Mouse (Mus musculus) B cell, adult 2 months (primary cell): ENCODE results near the gene Ccp110.

Experiments used
- DNase-seq, 2 experiments: peaks; one replicate each; pipeline ENCODE4 v3.0.0; 2022

Ccp110 gene

DNA sequence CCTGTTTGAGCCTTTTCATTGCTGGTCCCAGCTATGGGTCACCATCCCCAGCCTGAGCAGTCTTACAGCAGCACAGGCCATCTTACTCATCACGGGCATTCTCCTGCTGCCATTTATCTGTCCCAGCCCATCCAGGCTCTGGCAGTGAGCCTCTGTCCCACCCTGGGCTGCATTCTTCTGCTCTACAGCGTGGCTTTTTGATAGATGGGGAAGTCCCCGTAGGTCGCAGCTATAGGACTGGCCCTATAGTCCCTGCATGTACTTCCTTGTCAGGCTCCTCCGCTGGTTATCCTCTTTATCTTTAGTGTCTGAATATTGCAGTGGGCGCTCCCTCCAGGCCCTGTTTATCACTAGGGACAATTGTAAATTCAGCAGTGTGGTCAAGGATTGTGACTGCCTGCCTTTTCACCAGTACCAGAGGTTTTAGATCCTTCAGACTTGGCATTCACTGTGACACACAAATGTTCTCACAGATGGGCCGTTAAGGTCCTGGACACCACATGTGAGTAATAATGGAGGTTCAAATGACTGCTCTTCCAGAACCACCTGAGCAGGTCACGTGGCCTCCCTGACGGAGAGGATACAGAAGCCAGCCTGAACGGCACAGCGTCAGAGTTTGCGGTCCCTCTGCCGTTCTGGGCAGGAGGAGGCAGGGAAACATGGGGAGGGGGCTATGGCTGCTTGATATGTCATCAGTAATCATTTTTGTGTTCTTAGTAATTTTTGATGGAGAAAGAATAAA is 16.7 kb downstream of the Ccp110 start:
- no peak for DNase-seq

DNA sequence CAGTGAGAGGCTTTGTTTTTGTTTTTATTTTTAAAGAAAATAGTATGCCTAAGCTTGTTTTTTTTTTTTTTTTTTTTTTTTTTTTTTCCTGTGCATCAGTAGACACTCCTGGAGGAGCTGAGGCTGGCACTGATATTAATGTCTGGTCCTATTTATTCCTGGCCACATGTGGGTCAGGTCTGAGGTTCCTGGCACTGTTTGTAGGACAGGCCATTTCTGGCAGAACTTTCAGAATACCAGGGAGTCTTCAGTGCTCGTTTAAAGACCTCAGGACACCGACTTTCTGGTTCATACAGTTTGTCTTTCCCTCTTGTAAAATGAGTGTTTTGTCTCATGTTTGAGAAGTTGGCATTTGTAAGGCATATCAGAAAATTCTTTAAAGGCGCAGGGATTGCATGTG is 19.4 kb downstream of the Ccp110 start:
- DNase-seq = no peak

DNA sequence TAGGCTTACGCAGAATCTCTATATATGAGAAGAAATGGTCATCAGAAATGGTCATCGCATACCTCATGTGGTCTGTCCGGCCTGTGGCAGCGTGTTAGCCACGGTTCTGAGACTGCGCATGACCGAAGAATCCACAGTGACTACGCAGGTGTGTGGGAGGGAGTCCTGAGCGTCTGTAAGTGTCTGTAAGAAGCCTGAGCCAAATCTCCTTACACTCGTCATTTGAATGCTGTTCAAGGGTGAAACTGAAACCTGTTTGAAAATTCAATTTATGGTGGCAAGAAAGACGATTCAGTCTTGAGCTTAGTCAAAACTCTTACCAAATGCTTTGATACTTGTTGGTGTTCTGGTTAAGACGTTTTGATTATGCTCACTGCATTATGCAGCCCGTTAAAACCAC is 20.9 kb downstream of the Ccp110 start:
- no peak for DNase-seq

DNA sequence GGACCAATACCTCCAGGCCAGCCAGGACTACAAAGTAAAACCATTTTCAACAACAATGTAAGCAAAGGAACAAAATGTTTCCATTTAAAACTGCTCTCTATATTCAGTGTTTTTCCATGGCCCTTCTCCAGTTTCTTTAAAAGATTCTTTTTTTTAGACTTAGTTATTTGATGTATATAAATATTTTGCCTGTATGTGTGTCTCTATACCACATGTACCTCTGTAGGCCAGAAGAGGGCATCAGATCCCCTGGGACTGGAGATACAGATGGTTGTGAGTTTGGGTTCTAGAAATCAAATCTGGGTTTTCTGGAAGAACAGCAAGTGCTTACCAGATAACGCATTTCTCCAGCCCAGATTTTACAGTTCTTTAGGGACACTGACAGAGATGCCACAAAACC is 26.4 kb downstream of the Ccp110 start:
- DNase-seq = peak; percentile 5 to 22

DNA sequence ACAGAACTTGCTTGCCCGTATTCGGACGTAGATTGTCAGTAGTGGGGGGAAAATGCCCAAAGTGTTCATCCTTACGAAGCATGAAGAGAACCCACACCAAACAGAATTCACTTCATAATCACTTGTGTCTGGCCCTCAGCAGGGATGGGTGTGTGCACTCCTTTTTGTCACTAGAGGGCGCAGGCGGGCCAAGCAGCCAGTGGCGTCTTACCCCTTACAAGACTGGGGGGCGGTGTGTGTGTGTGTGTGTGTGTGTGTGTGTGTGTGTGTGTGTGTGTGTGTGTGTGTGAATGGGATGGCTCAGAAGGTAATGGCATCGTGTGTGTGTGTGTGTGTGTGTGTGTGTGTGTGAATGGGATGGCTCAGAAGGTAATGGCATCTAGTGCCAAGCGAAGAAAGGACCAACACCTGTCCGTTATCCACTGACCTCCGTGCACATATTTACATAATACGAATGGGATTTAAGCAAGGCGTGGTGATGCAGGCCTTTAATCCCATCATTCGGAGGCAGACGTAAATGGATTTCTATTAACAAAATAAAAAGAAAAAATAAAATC is 27.7 kb downstream of the Ccp110 start, which contains the start of gene Vps35l:
Gene Vps35l, plus strand, starts transcription at position 252 of the 557 bp plus-strand sequence.
- peak; percentile 87 to 90 for DNase-seq

DNA sequence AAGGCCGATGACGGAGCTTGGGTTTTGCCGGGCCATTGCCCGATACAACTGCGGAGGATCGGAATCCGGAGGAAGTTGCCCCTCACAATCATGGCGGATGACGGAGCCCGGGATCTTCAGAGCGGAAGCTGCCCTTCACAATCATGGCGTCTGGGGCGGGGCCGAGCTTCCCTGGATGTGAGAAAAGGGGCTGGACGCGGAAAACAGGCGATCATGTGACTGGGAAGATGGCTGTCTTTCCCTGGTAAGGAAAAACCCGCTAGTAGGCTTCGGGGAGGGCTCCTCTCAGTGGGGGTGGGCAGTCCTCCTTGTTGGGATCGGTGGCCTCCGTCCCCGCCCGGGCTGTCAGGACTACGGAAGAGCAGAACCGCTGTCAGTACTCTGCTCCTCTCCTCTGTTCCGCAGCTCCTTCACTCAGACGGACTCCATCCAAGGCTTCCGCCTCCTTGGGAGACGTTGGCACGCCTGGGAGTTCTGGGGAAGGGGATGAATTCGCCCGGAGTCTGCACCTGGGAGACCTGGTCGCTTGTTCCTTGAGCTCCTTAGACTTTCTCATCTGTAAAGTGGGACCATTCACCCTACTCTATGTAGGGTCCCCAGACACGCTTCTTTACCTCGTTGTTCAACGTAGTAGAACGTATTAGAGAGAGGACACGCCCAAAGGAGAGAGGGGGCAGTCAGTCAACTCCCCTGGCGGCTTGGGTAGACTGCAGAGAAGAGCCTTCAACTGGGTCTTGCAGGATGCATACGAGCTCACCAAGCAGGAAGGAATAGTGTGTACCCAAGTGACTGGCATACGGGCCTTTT is 28.4 kb downstream of the Ccp110 start:
- peak; percentile 93 to 94 for DNase-seq

DNA sequence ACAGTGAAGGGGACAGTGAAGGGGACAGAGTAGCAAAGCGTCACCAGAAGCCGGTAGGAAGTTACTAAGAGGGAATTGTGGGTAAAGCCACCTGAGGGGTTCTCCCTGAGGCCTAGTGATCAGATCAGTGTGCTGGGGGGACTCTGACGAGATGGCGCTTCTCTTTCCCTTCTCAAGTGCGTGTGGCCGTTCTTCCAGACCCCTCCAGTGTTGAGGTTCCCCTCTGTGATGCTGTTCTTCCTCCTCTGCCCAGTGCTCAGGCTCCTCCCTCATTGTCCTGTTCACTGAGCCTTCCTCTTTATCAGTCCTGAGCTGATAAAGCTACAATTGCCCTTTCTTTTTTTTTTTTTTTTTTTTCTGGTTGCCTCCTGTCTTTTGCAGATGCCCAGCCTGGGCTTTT is 29.9 kb downstream of the Ccp110 start:
- no peak for DNase-seq

DNA sequence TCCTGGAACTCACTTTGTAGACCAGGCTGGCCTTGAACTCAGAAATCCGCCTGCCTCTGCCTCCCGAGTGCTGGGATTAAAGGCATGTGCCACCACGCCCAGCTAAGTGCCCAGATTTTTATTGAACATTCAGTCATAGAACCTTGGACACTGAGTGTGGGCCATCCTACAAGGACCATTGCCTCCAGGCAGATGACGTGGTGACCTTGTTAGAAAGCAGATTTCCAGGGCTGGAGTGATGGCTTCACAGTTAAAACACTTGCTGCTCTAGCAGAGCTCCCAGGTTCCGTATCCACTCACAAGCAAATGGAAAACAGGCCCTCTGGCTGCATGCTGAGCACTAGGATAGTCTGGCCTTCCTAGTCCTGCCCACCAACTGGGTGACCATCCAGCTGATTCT is 32.4 kb downstream of the Ccp110 start:
- no peak for DNase-seq

DNA sequence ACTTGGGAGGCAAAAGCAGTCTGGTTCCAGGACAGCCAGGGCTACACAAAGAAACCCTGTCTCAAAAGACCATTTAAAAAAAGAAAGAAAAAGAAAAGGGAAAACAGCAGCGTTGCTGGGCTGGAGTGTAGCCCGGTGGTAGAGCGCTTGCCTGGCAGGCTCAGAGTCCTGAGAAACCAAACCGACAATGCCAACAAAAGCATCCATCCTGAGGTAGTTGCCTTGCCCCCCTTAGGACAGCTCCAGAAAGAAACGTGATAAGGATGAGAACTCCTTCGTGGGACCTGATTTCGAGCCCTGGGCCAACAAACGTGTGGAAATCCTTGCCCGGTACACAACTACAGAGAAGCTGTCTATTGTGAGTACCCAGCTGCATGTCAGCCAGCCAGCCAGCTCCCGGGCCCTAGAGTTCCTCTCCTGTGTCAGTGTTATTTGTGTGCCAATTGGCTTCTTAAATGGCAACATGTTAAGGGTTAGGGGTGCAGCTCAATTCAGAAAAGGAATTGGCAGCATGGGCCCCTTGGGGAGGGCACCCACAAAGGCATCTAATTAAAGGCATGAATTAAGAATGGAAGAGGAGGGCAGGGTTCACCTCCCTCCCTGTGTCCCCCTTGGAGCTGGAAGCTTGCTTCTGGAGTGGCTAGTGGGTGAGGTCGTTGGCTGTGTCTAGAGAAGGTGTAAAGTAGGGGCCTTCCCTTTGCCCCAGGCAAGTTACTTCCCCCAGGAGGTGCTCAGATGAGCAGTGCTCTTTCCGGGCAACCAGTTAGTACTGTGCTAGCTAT is 35.7 kb downstream of the Ccp110 start:
- DNase-seq = no peak

DNA sequence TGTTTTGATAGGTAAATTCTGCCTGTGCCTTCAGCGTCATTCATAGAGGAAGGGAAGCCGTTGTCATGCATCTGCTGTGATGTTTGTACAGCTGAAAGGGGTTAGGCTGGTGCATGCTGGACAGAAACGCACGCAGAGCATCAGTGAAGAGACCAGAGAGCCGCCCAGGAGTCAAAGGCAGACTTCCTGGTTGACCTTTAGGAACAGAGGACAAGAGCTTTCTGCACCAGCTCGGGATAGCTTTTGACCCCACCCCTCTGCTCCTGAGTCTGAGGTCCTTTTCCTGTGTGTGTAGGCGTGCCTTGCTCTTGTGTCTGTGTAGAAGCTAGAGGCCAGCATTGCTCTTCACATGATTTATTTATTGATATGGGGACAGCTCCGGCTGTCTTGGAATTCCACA is 37.4 kb downstream of the Ccp110 start:
- no peak for DNase-seq

DNA sequence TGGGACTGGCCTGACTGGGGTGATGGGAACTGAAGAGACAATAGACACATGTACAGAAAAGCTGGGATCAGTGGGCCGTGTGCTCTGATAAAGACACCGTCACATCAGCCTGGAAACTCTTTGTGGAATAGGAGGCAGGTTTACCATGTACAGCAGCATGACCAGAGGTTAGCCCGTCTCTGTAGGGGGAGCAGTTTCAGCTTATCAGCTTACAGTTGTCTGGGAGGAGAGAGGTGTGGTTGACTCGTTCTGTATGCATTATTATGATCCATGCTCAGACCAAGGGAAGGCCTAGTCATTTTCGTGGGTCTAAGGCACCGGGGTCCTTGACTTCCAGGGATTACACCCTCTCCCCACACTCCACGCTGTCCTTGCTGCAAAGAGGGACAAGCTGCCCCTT is 39.3 kb downstream of the Ccp110 start:
- DNase-seq = no peak

DNA sequence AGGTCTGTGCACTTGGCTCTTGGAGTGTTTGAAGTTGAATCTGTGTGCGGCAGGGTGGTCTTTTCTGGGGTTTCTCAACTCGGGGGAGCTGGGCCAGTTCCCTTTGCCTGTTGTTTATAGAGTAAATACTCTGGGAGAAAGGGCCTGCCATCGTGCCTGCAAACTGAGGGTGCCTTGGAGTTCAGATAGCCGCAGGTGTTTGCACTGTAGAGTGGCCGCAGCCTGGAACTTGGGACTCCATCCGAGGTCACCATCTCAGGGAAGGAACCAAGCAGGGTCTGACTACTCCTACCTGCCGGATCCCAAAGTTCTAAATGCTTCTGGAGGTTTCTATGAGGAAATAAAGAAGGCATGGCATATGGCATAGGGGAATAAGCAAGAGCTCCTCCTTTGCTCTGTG is 43.4 kb downstream of the Ccp110 start:
- no peak for DNase-seq

DNA sequence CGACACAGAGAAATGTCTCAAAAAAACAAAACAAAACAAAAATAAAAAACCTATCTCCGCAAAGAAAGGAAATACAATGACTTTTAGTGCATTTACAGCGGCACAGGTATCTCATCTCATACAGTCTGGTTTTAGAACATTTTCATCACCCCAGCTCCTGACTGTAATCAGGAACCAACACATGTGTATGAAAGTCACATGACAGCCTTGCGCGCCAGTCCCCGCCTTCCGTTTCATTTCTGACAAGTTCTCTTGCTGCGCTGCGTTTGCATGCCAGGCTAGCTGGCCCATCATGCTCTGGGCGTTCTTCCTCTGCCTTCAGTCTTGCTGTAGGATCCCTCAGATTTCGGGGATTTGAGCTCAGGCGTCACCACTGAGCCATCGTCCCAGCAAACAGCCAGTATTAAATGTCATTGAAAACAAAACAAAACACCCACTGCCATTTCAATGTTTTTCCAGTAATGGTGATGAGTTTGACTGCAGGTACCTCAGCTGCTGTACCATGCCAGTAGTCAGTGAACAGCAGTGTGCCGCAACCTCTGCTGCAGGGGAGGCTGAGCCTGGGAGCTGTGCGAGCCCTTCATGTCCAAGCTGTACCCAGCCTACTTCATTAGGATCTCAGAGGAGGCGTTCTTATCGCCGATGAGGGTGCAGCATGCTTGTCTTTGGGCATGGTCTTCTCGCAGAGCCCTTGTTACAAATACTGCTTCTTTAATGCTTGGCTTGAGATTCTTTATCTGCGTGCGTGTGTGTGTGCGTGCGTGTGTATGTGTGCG is 44.3 kb downstream of the Ccp110 start:
- DNase-seq = no peak

DNA sequence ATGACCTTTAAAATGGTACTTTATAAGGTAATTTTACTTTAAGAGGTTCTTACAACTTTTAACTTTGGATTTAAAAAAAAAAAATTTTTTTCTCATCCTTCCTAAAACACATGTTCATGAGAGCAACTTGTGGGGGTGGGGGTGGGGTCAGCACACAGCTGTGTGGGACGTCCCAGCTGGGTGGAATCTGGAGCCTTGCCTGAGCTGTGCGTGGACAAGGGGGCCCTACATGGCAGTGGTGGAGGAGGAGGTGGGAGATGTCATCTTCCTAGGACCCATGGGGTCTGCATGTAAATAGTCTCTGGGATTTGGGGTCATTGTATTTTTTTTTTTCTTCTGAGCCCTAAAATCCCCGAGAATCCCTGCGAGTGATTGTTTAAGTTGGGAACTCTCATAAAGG is 46.0 kb downstream of the Ccp110 start:
- no peak for DNase-seq

DNA sequence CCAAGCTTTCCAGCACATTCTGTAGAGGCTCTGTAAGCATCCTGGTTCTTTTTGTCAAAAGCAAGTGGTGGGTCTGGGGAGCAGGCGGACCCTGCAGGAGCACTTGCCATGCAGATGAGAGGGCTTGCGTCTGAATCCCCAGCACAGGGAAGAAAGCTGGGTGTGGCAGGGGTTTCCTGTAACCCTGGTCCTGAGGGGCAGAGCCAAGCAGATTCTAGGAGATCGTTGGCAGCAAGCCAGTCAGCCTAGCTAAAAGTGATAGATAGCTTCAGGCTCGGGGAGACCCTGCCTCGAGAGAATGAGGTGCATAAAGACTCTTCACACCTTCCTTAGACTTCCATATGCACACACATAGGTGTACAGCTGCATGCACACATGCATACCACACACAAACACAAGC is 47.0 kb downstream of the Ccp110 start:
- DNase-seq = no peak

DNA sequence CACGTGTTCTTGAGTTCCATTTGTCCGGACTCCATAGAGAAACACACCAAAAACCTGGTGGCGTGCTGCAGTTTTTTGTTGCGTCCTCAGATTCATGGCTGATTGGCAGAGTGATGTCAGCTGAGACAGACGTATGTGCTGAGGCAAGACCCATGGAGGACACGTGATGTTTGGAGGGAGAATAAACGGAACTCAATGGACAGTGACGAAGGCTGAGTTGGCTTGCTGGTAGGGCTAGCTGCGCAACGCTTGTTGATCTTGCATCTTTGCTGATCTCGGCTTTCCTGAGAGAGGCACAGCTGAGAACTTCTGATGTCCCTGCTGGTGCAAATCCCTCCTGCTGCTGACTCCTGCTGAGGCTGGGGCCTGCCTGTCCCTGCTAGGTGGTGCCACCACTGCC is 51.6 kb downstream of the Ccp110 start:
- no peak for DNase-seq

DNA sequence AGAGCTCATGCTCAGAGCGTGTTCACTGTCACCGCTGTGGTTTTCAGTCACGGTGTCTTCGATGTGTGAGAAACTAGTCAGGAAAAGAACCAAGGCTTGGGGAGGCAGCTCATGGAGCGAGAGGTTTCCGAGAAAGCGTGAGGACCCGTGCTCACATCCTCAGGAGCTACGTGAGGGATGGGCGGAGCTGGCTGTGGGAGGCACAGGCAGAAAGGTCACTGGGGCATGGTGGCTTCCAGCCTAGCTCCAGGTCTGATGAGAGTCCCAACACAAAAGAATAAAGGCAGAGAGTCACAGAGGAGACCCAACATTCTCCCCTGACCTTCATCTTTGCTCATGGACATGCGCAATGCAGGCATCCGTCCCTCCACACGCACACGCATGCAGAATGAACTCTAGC is 52.4 kb downstream of the Ccp110 start:
- DNase-seq = no peak

DNA sequence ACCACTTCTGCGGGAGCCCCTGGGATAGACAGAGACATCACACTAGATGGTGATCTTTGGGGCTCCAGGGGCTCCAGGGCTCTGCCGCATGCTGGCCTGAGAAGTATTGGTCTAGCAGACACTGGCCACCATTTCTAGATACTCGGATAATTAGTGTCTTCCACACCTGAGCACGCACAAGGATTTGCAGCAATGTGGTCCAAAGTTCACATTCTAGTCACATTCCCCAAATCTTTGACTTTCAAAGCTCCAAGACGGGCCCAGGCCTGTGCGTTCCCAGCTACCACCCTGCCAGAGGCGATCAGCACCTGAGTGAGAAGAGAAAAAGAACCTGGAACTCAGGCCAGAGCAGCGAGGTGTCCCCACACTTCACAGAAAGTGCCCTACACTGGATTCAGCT is 53.3 kb downstream of the Ccp110 start:
- no peak for DNase-seq

DNA sequence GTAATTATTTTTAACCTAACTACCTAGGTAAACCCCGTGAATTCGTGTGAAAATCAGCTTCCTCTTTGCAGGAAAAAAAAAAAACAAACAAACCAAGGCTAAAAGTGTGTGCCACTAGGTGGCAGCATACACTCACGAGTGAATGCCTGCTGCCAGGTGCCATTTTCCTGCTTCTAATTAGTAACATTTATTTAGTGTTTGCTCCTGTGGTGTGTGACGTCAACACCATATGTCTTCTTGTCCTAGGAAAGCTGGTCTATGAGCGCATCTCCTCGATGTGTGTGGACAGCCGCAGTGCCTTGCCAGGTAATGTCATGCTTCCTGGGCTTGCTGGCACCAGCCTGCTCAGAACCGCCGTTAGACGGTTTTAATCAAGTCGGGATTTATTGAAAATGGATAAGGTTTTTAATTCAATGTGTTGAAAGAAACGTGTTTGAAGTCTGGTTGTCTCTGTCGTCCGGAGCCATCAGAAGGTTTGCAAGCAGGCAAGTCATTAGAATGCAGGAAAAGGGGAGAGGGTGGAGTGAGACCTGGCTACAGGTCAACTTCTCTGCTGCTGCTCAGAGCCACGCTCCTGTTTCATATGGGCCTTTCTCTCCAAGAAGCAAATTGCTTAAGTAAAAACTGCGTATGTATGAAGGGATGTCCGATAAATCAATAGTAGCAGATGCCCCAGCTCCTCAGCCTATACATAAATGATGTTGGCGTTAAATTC is 53.9 kb downstream of the Ccp110 start:
- DNase-seq = peak; percentile 75 to 76

DNA sequence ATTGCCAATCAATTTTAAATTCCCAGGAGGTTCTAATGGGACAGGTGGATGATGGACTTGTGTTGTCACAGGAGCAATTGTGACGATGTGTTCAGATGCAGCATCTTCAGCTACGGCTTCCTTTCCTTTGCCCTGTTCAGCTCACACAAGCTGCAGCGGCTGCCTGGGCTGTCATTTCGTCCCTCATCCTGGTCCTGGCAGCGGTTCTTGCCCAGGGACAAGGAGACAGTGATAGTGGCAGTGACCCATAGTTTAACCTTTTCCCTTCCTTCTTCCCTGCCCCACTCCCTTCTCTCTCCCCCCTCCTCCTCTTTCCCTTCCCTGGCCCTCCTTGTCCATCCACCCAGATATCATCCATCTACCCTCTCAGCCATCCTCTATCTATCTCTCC is 54.5 kb downstream of the Ccp110 start:
- DNase-seq = no peak

DNA sequence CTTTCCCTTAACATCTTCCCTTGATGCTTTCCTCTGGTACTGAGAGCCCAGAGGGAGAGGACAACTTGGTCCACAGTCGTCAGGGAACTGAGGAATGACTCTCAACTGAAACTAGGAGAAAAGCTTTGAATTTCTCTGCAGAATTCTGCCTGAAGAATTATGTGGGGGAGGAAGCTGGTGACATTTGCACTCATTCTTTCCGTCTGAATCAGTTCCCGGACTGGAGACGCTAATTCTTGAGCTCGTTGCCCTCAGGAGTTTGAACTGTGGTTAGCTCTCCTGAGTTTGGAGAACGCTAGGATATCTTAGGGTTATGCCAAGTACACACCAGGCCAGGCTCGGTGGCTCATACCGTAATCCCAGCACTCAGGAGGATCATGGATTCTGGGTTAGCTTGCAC is 56.9 kb downstream of the Ccp110 start:
- no peak for DNase-seq

DNA sequence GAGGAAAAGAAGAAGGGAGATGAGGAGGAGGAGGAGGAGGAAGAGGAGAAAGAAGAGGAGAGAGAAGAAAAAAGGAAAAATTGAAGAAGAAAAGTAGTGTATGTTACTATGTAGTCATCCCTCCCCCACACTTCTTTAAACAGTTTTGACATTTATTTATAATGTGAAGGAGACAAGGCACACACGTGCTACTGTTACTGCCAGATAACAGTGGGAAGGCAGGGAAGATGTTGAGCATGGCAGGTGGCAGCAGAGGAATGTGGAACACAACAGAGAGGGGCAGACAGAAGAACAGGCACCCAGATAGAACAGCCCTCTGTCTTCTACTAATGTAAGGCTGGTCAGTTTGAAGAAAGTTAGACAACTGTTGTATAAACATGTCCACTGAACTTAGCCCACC is 57.3 kb downstream of the Ccp110 start:
- no peak for DNase-seq
